Mouse (Mus musculus): ENCODE results near the gene Evi2a. TPM values are rescaled to one million over a fixed set of nuclear protein-coding genes. Genes with fewer than 3 reads are reported as not detected.

Evi2a gene
- total RNA-seq, 1 experiment, result 1.0 TPM

GRCm38 (mm10) chr11:79560536-79560935 lies 30.1 kb upstream of the Evi2a start:
- Histone ChIP-seq H3K27ac (ENCODE audit: insufficient read depth, low read depth, low read length, poor library complexity, severe bottlenecking) (no peak overlapping the region), H3K4me1 (ENCODE audit: control insufficient read depth in 2 of 2, insufficient read depth in 2 of 2, low read length in 2 of 2, poor library complexity in 1 of 2) (no peaks in the 10 kb centered on the region), H3K36me3 (ENCODE audit: control insufficient read depth, insufficient read depth, low read length, poor library complexity, severe bottlenecking) (peaks cover 5% of the 10 kb centered on the region), H3K9ac (ENCODE audit: insufficient read depth, low read depth, low read length, poor library complexity, severe bottlenecking) (no peak overlapping the region), H3K4me3 (ENCODE audit: insufficient read depth in 1 of 2, low read depth in 1 of 2, low read length in 2 of 2, poor library complexity in 1 of 2, severe bottlenecking in 1 of 2) (no peak overlapping the region), H3K9me3 (ENCODE audit: control insufficient read depth, insufficient read depth, low read depth, low read length) (no peaks in the 10 kb centered on the region)
- in situ Hi-C loops (cut with MboI; ENCODE audit: low sequenced_read_pairs in 2 of 2, unreplicated experiment in 2 of 2), result no loop called here
- DNase-seq (ENCODE audit: low read depth, low spot score), result no peak
- TF ChIP-seq ZC3H11A (IDR thresholded peaks at IDR 0.05; ENCODE audit: borderline replicate concordance, low read depth, low read length) (no peak), MAFK (IDR thresholded peaks at IDR 0.05; ENCODE audit: insufficient read depth, low read depth, low read length) (no peak), ZNF384 (IDR thresholded peaks at IDR 0.05; ENCODE audit: low read depth, low read length) (no peak), HCFC1 (IDR thresholded peaks at IDR 0.05; ENCODE audit: borderline replicate concordance, insufficient read depth, low read length) (no peak), CHD2 (IDR thresholded peaks at IDR 0.05; ENCODE audit: low read depth, low read length) (no peak)

DNA sequence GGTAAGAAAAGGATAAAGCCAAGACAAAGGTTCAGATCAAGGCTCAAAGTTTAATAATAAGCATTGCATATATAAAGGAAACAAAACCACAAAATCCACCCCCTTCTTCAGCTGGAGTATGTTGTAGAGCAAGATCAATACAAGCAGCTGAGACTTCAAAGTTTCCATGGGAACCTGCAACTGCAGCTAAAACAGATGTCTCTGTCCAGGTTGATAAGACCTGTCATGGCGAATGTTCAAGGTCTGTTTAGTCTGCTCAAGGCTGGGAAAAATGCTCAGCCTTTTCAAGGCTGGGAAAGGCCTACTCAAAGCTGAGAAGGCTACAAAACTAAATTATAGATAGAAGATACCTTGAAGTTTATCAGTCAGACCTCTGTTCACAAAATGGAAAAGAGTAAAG lies 22.2 kb upstream of the Evi2a start:
- no peaks in the 10 kb centered on the region for H3K36me3 ChIP-seq (ENCODE audit: control insufficient read depth, insufficient read depth, low read length, poor library complexity, severe bottlenecking)
- H3K9me3 ChIP-seq (ENCODE audit: control insufficient read depth, insufficient read depth, low read depth, low read length), result no peaks in the 10 kb centered on the region
- no peaks in the 10 kb centered on the region for H3K4me1 ChIP-seq (ENCODE audit: control insufficient read depth in 2 of 2, insufficient read depth in 2 of 2, low read length in 2 of 2, poor library complexity in 1 of 2)
- no peak for DNase-seq (ENCODE audit: low read depth, low spot score)
- no peak overlapping the region for H3K9ac ChIP-seq (ENCODE audit: insufficient read depth, low read depth, low read length, poor library complexity, severe bottlenecking)
- H3K4me3 ChIP-seq (ENCODE audit: insufficient read depth in 1 of 2, low read depth in 1 of 2, low read length in 2 of 2, poor library complexity in 1 of 2, severe bottlenecking in 1 of 2), result no peak overlapping the region
- no peak overlapping the region for H3K27ac ChIP-seq (ENCODE audit: insufficient read depth, low read depth, low read length, poor library complexity, severe bottlenecking)
- in situ Hi-C loops (cut with MboI; ENCODE audit: low sequenced_read_pairs in 2 of 2, unreplicated experiment in 2 of 2), result no loop called here
- TF ChIP-seq CHD2 (IDR thresholded peaks at IDR 0.05; ENCODE audit: low read depth, low read length) (no peak), ZNF384 (IDR thresholded peaks at IDR 0.05; ENCODE audit: low read depth, low read length) (no peak), HCFC1 (IDR thresholded peaks at IDR 0.05; ENCODE audit: borderline replicate concordance, insufficient read depth, low read length) (no peak), ZC3H11A (IDR thresholded peaks at IDR 0.05; ENCODE audit: borderline replicate concordance, low read depth, low read length) (no peak), MAFK (IDR thresholded peaks at IDR 0.05; ENCODE audit: insufficient read depth, low read depth, low read length) (no peak)

DNA sequence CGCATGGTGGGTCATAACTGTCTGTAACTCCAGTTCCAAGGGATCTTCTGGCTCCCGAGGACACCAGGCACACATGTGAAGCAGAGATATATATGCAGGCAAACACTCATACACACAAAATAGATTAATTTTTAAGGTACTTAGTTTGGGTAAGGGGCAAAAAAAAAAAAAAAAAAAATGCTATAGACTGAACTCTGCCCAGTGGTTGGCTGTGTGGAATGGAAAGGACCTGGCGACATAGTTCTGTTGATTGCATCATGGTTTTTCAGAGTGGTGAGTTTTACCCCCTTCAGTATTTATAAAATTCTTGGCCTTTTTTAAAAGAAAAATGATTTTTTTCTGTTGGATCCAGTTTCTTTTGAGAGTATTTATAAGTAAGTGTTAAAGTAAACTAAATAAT lies 5.9 kb upstream of the Evi2a start:
- no peak for DNase-seq (ENCODE audit: low read depth, low spot score)
- Histone ChIP-seq H3K27ac (ENCODE audit: insufficient read depth, low read depth, low read length, poor library complexity, severe bottlenecking) (no peak overlapping the region), H3K4me1 (ENCODE audit: control insufficient read depth in 2 of 2, insufficient read depth in 2 of 2, low read length in 2 of 2, poor library complexity in 1 of 2) (no peaks in the 10 kb centered on the region), H3K9me3 (ENCODE audit: control insufficient read depth, insufficient read depth, low read depth, low read length) (no peaks in the 10 kb centered on the region), H3K4me3 (ENCODE audit: insufficient read depth in 1 of 2, low read depth in 1 of 2, low read length in 2 of 2, poor library complexity in 1 of 2, severe bottlenecking in 1 of 2) (no peak overlapping the region), H3K9ac (ENCODE audit: insufficient read depth, low read depth, low read length, poor library complexity, severe bottlenecking) (no peak overlapping the region), H3K36me3 (ENCODE audit: control insufficient read depth, insufficient read depth, low read length, poor library complexity, severe bottlenecking) (peaks cover 3% of the 10 kb centered on the region; the same call in 1 of the 2 replicates)
- TF ChIP-seq HCFC1 (IDR thresholded peaks at IDR 0.05; ENCODE audit: borderline replicate concordance, insufficient read depth, low read length), result no peak
- TF ChIP-seq ZNF384 (IDR thresholded peaks at IDR 0.05; ENCODE audit: low read depth, low read length), result no peak
- in situ Hi-C loops (cut with MboI; ENCODE audit: low sequenced_read_pairs in 2 of 2, unreplicated experiment in 2 of 2), result no loop called here

- TF ChIP-seq MAFK (IDR thresholded peaks at IDR 0.05; ENCODE audit: insufficient read depth, low read depth, low read length) (no peak), ZNF384 (IDR thresholded peaks at IDR 0.05; ENCODE audit: low read depth, low read length) (no peak), CHD2 (IDR thresholded peaks at IDR 0.05; ENCODE audit: low read depth, low read length) (no peak), ZC3H11A (IDR thresholded peaks at IDR 0.05; ENCODE audit: borderline replicate concordance, low read depth, low read length) (no peak), HCFC1 (IDR thresholded peaks at IDR 0.05; ENCODE audit: borderline replicate concordance, insufficient read depth, low read length) (no peak)
- H3K36me3 ChIP-seq (ENCODE audit: control insufficient read depth, insufficient read depth, low read length, poor library complexity, severe bottlenecking), result peaks cover 3% of the 10 kb centered on the region; the same call in 1 of the 2 replicates
Observed at GRCm38 (mm10) chr11:79535554-79535953, 5.1 kb upstream of the Evi2a start.

More at GRCm38 (mm10) chr11:79535554-79535953, 5.1 kb upstream of the Evi2a start:
- DNase-seq (ENCODE audit: low read depth, low spot score), result no peak
- H3K9ac ChIP-seq (ENCODE audit: insufficient read depth, low read depth, low read length, poor library complexity, severe bottlenecking), result no peak overlapping the region
- no peaks in the 10 kb centered on the region for H3K4me1 ChIP-seq (ENCODE audit: control insufficient read depth in 2 of 2, insufficient read depth in 2 of 2, low read length in 2 of 2, poor library complexity in 1 of 2)
- in situ Hi-C loops (cut with MboI; ENCODE audit: low sequenced_read_pairs in 2 of 2, unreplicated experiment in 2 of 2), result no loop called here
- no peaks in the 10 kb centered on the region for H3K9me3 ChIP-seq (ENCODE audit: control insufficient read depth, insufficient read depth, low read depth, low read length)
- no peak overlapping the region for H3K27ac ChIP-seq (ENCODE audit: insufficient read depth, low read depth, low read length, poor library complexity, severe bottlenecking)
- H3K4me3 ChIP-seq (ENCODE audit: insufficient read depth in 1 of 2, low read depth in 1 of 2, low read length in 2 of 2, poor library complexity in 1 of 2, severe bottlenecking in 1 of 2), result no peak overlapping the region

Measured in ES-E14 (cell line).